Mouse (Mus musculus): ENCODE results near the gene Chkb.

DNA sequence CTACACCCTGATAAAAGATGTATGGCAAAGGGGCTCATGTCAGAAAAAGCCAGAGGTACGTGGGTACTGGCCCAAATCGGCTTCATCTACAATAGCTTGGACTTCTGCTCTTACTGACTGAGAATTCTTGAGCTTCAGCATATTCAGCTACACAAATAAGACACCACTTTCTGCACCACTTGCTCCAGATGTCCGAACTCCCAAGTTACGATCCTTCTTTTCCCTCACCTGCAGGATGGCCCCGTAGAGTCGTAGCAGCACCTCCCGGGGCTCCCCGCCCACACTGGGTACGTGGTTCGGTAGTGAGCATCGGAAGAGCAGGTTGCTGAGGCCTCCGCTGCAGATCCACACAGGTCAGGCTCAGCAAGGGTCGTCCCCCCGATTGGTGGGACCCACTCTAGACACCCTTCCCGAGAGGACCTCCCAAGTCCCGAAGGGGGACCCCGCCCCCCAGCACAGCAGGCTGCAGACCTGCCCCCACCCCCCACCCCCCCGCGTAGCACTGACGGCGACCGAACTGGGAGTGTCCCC lies 822 bp downstream of the Chkb start:
- TF ChIP-seq CTCF (IDR thresholded peaks at IDR 0.05; ENCODE audit: extremely low read depth, insufficient read length, insufficient replicate concordance, low read depth, low read length) = no peak
- no peak for TF ChIP-seq POLR2A (IDR thresholded peaks at IDR 0.05; ENCODE audit: low read depth, low read length)

All from small intestine, adult 2 months (tissue).